Mouse (Mus musculus) bone marrow macrophage, adult 2 months (primary cell): ENCODE data around the gene A4galt. TPM values are rescaled to one million over a fixed set of nuclear protein-coding genes. Genes with fewer than 3 reads are reported as not detected.

Experiments
- H3K27ac ChIP-seq: 2 replicates; pipeline ENCODE4 v1.5.1; 2012; ENCODE audit warnings: low read depth, low read length; ENCODE audit not compliant: insufficient read depth
- H3K4me1 ChIP-seq: 2 replicates; pipeline ENCODE4 v1.6.1; 2012; ENCODE audit warnings: low read length; ENCODE audit not compliant: control insufficient read depth, insufficient read depth
- H3K4me3 ChIP-seq: 2 replicates; pipeline ENCODE4 v1.5.1; 2012; ENCODE audit warnings: mild to moderate bottlenecking, low read length, moderate library complexity; ENCODE audit not compliant: insufficient read depth
- CTCF ChIP-seq: IDR thresholded peaks from 2 replicates; pipeline ENCODE4 v1.5.1; 2012; ENCODE audit warnings: low read depth, mild to moderate bottlenecking, low read length, moderate library complexity
- POLR2A ChIP-seq: IDR thresholded peaks from 2 replicates; pipeline ENCODE4 v1.6.1; 2012; ENCODE audit warnings: mild to moderate bottlenecking, low read depth, low read length, borderline replicate concordance
- polyA plus RNA-seq: library from polyadenylated mRNA; stranded (reverse); fragments of >200 nt; gene quantifications from 2 replicates; pipeline ENCODE4 v1.2.4, GENCODE M21; 2012; ENCODE audit not compliant: missing spikeins, insufficient read depth, insufficient read length

The A4galt gene
- polyA plus RNA-seq, 1 experiment, result not detected

DNA sequence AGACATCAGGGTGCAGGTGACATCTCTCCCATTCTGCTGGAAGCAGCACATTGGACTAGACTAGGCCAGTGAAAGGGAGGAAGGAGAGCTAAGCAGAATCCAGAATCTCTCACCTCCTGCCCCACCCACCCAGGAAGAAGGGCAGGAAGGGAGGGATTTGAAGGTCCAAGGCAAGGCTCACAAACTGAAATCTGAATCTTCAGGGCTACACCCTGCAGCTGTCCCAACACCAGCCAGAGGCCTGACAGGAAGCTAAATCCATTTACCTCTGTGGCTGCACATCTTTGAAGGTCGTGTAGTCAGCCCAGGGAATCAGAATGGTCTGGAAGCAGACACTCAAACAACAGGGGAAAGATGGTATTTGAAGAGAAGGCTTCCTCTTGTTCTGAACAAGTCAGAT lies 13.7 kb upstream of the A4galt start:
- Histone ChIP-seq H3K27ac (no peak overlapping the region), H3K4me3 (no peak overlapping the region), H3K4me1 (no peaks in the 10 kb centered on the region)
- TF ChIP-seq CTCF, result no peak
- no peak for TF ChIP-seq POLR2A

DNA sequence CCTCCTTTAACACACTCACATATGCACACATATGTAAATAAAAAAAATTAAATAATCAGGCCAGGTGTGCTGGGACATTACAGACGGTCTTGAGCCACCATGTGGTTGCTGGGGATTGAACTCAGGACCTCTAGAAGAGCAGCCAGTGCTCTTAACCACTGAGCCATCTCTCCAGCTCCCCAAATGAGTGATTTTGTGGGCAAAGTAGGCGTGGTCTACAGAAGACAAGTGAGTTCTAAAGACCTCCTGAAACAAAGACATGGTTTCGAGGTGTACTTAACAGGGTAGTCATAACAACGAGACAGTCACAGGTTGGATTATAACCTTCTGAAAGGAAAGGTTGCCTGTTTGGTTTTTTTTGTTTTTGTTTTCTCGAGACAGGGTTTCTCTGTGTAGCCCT lies 11.8 kb upstream of the A4galt start:
- no peak overlapping the region for H3K27ac ChIP-seq
- TF ChIP-seq POLR2A, result no peak
- no peak for TF ChIP-seq CTCF

DNA sequence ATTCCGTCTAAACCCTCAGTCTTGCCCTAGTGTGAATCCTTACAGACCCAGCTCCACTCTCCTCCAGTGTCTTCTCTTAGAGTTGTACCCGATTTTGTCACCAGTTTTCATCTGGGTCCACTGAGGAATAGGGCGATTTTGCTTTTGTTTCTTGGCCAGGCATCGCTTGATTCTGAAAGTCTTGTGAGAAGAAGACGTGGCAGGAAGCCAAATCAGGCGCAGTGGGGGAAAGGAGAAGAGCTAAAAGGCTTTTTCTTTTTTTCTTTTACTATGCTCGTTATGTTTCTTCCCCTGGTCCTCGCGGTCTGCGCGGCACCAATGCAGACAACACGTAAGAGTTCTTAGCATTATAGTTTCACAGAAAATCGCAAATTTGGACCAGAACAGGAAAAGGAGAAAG lies 6.3 kb upstream of the A4galt start:
- H3K27ac ChIP-seq, result no peak overlapping the region
- H3K4me3 ChIP-seq, result no peak overlapping the region
- no peak for TF ChIP-seq CTCF
- no peak for TF ChIP-seq POLR2A
- peaks cover 5% of the 10 kb centered on the region; the same call in 1 of the 2 replicates for H3K4me1 ChIP-seq

More for the DNA sequence above, 11.8 kb upstream of the A4galt start:
- no peak overlapping the region for H3K4me3 ChIP-seq
- H3K4me1 ChIP-seq, result no peaks in the 10 kb centered on the region

DNA sequence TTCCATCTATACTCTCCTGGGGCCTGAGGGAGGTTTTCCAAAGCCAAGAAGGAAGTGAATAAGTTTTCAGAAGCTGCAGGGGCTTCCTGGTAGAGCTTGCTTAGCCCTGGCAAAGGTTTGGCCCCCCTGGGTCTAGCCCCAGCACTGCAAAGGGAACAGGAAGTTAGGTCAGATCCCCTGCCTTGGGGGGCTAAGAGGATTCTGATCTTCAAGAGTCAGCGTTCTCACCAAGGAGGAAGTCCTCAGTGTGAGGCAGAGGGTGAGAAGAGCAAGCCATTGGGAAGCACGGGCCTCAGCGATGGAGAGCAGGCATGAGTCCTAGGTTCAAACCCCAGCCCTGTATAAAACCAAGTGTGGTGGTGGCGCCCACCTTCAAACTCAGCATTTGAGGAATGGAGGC lies 4.9 kb upstream of the A4galt start:
- Histone ChIP-seq H3K4me1 (peaks cover 5% of the 10 kb centered on the region; the same call in 1 of the 2 replicates), H3K27ac (no peak overlapping the region), H3K4me3 (no peak overlapping the region)
- no peak for TF ChIP-seq POLR2A
- no peak for TF ChIP-seq CTCF

DNA sequence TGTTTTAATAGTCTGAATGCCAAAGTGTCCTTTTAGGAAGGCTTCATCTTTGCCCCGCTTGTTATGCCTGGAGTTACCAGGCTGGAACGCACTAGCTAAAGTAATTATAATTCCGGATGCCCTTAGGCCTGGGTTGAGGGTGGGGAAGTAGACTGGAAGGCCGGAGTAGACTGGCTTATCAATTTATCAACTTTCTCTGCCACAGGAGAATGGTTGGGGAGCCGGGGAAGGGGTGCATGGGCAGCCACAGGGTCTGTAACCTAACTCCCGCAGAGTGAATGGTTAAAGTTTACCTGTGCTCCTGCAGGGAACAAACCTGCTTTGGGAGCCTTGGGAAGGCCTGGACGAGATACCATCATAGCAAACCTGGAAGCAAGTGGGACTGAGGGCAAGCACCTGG lies 4.4 kb upstream of the A4galt start:
- TF ChIP-seq CTCF (no peak), POLR2A (no peak)
- Histone ChIP-seq H3K27ac (no peak overlapping the region), H3K4me3 (no peak overlapping the region), H3K4me1 (peaks cover 5% of the 10 kb centered on the region; the same call in 1 of the 2 replicates)

DNA sequence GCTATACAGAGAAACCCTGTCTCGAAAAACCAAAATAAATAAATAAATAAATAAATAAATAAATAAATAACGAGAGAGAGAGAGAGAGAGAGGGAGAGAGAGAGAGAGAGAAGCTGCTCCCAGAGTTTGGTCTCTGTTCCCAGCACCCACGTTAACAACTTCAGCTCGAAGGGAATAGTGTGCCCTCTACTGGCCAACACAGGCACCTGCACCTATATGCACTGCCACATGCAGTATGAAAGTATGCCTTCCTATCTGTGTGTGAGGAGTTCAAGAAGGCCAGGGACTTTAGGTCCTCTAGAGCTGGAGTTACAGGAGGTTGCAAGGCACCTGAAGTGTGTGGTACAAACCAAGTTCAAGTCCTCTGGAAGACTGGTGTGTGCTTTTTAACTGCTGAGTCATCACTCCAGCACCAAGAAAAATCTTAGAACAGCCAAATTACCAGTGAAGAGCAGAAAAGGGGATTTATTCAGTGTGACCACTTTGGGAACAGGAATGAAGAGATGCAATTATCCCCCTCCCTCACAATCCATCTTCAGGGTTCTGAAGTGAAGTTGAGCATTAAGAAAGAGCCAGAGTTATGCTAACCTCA lies 3.7 kb upstream of the A4galt start:
- Histone ChIP-seq H3K4me1 (peaks cover 5% of the 10 kb centered on the region; the same call in 1 of the 2 replicates), H3K4me3 (no peak overlapping the region), H3K27ac (no peak overlapping the region)
- TF ChIP-seq CTCF (no peak), POLR2A (no peak)

DNA sequence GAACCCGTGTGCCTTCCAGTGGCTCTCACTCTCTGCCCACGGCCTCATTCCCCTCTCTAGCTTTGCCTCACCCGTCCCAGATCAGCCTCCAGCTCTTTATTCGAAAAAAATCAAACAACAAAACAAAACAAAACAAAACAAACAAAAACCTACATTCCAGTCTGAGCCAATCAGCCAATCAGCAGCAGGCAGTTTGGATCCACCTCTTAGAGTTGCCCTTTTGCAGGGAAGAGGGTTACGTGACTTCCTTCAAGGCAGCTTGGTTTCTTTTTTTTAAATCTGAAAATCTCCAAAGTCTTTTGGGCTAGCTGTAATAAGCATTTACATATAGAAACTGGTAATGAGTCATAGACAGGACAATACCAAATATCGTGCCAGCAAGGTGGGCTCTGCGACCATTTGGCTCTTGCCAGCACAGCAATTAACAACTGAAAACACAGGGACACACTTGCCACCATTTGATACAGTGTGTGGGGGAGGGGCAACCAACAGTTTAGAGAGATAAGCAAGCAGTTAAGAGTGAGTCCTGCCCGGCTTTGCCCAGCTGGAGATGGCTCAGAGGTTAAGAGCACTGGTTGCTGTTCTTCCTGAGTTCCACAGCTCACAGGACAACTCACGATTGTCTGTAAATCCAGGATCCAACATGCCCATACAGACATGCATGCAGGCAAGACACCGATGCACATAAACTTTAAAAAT lies 2.9 kb upstream of the A4galt start:
- H3K4me3 ChIP-seq, result no peak overlapping the region
- no peak overlapping the region for H3K27ac ChIP-seq
- TF ChIP-seq POLR2A (no peak), CTCF (no peak)
- H3K4me1 ChIP-seq, result peaks cover 5% of the 10 kb centered on the region; the same call in 1 of the 2 replicates

DNA sequence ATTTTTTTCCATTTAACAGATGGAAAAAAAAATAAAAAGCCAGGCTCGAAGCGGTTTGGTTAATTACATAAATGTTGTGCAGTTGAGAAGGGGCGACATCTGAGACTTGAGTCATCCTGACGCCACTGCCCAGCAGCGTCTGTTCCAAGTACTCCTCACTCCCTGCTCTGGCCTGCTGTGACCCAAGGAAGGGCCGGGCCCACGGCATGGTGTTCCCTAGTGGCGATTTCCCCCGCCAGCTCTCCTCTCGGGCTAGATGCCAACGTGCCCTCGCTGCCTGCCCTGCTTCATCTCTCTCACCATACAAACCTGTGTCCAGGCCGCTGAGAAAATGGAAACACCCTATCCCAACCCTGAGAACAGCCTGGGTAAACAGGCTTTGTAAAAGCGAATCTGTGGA lies 486 bp upstream of the A4galt start:
- Histone ChIP-seq H3K4me3 (no peak overlapping the region), H3K4me1 (peaks cover 2% of the 10 kb centered on the region; the same call in 1 of the 2 replicates), H3K27ac (no peak overlapping the region)
- TF ChIP-seq CTCF (no peak), POLR2A (no peak)

DNA sequence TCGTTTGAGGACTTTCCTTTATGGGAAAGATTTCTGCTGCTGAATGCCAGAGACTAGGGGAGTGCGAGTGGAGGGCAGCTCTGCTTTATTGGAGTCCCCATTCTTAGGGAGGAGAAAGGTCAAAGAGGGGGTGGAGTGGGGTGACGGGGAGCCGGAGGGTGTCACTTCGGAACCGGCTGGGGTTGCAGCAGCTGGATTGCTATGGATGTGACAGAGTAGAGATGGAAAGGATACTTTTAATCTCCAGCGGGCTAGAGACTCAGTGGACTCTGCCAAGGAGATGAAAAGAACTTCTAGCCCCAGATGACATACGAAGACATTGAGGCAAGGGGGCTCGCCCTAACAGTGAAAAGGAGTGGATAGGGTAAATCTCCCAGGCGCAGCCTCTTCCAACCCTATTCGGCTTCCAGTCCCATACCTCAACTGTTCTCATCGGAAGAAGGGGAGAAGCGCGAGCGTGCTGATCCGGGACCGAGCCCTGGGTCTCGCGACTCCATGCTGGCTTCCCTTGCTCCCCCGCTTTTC lies 861 bp downstream of the A4galt start:
- H3K4me1 ChIP-seq, result no peaks in the 10 kb centered on the region
- TF ChIP-seq CTCF, result no peak
- no peak for TF ChIP-seq POLR2A
- H3K27ac ChIP-seq, result no peak overlapping the region
- peak overlapping the region; percentile 46 for H3K4me3 ChIP-seq

DNA sequence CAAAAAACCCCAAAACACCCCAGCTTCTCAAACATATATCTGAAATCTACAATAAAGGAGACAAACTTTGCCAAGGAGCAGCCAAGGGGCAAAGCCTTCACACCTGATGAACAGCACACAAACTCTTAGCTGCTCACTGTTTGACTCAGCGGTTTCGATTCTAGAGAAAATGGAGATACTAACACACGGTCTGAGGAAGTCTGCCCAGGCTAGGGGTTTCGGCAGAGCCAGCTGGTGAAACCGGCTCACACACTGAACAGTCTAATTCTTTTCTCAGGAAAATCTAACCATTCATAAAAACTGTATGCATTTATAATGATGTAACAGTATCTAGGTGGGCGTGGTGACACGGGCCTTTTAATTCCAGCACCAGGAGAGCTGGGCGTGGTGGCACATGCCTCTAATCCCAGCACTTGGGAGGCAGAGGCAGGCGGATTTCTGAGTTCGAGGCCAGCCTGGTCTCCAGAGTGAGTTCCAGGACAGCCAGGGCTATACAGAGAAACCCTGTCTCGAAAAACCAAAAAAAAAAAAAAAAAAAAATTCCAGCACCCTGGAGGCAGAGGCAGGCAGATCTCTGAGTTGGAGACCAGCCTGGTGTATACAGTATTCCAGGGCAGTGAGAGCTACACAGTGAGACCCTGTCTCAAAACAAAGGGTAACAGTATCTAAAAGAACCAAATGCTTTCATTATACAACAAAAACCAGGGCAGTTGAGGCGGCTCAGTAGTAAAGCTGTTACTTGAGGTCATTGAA lies 1.9 kb downstream of the A4galt start:
- no peak overlapping the region for H3K27ac ChIP-seq
- H3K4me1 ChIP-seq, result no peaks in the 10 kb centered on the region

More for the DNA sequence above, 1.9 kb downstream of the A4galt start:
- no peak overlapping the region for H3K4me3 ChIP-seq
- TF ChIP-seq POLR2A (no peak), CTCF (no peak)
